In the genomic region with DNA sequence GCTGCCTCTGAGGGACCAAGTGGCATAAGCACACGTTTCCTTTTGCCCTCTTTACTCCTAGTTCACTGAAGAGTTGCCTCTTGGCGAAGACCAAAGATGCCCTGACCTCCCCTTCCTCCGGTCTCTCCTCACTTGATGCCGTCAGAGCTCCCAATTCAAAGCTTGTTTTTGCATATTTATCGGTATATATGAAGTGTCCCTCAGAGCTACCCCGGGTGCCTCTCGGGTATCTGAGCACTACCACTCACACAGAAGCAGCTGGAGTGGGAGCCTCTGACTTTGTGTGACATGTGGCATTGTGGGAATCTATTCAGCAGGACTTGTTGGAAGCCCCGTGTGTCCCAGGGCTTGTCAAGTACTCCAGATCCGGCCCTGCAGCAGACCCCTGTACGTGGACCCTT, we compare ENCODE assay signal across 8 mouse cellular contexts. TPM values are rescaled to one million over a fixed set of nuclear protein-coding genes. Genes with fewer than 3 reads are reported as not detected.
DNase-seq lines count a peak whose midpoint lies in the region; ATAC-seq and TF ChIP-seq lines count a peak whose summit lies in the region.

No protein-coding gene starts in this region.

- ATAC-seq in lung, embryonic 14.5 days (ENCODE audit: insufficient read depth): no peak
- no peak for ATAC-seq in heart, embryonic 16.5 days (replicated peaks; ENCODE audit: extremely low read depth, insufficient read depth, low FRiP score)
- no peak for ATAC-seq in liver, embryonic 13.5 days (ENCODE audit: low read depth)

- H3K9me3 ChIP-seq in lung, embryonic 14.5 days (ENCODE audit: low read depth, low read length): no peaks in the 10 kb centered on the region
- H3K9me3 ChIP-seq in heart, embryonic 16.5 days (replicated peaks; ENCODE audit: control insufficient read depth, low read length): no peaks in the 10 kb centered on the region
- H3K9me3 ChIP-seq in liver, embryonic 13.5 days (replicated peaks): no peaks in the 10 kb centered on the region

- peak; percentile 39 for DNase-seq in lung, embryonic 14.5 days
- no peak for DNase-seq in lung, postnatal 4 days
- DNase-seq in liver, embryonic 13.5 days: peak; percentile 11
- no peak for DNase-seq in adrenal gland, adult 8-10 months
- DNase-seq in frontal cortex, postnatal 36 days (ENCODE audit: low spot score in 2 of 2): no peak
- DNase-seq in thymus, adult 18-20 months: no peak

- H3K27me3 ChIP-seq in lung, embryonic 14.5 days (ENCODE audit: insufficient read depth, low read length): no peaks in the 10 kb centered on the region
- H3K27me3 ChIP-seq in heart, embryonic 16.5 days (ENCODE audit: control insufficient read depth, insufficient read depth, low read length): no peaks in the 10 kb centered on the region
- no peaks in the 10 kb centered on the region for H3K27me3 ChIP-seq in liver, embryonic 13.5 days

- TF ChIP-seq CTCF in lung, embryonic 14.5 days (IDR thresholded peaks at IDR 0.05; ENCODE audit: low read depth): no peak
- TF ChIP-seq CTCF in bone marrow, adult 2 months (IDR thresholded peaks at IDR 0.05; ENCODE audit: control insufficient read depth, insufficient read depth, low read length): no peak

- TF ChIP-seq POLR2A in bone marrow, adult 2 months (IDR thresholded peaks at IDR 0.05; ENCODE audit: borderline replicate concordance, control insufficient read depth, low read depth, low read length): no peak

- H3K27ac ChIP-seq in lung, embryonic 14.5 days (ENCODE audit: low read depth): peak overlapping the region; percentile 91
- peak overlapping the region; percentile 84 for H3K27ac ChIP-seq in bone marrow, adult 2 months (ENCODE audit: control insufficient read depth, insufficient read depth, low read depth, low read length, poor library complexity)
- peak overlapping the region; percentile 95 for H3K27ac ChIP-seq in heart, embryonic 16.5 days (ENCODE audit: low read length)
- peak overlapping the region; percentile 84 for H3K27ac ChIP-seq in liver, embryonic 13.5 days

- peak overlapping the region; percentile 98 for H3K9ac ChIP-seq in lung, embryonic 14.5 days
- peak overlapping the region; percentile 99 for H3K9ac ChIP-seq in heart, embryonic 16.5 days (ENCODE audit: low read length)
- peak overlapping the region; percentile 96 for H3K9ac ChIP-seq in liver, embryonic 13.5 days

- 8% methylated on average over 10 of the region's 10 CpGs for WGBS in lung, embryonic 14.5 days
- WGBS in bone marrow, adult 2 months: 2% methylated on average over 10 of the region's 10 CpGs
- 11% methylated on average over 10 of the region's 10 CpGs for WGBS in heart, embryonic 16.5 days
- 10% methylated on average over 10 of the region's 10 CpGs for WGBS in liver, embryonic 13.5 days (ENCODE audit: insufficient replicate concordance)

- peak overlapping the region; percentile 90 for H3K4me3 ChIP-seq in lung, embryonic 14.5 days (ENCODE audit: low read depth, low read length)
- peak overlapping the region; percentile 89 for H3K4me3 ChIP-seq in bone marrow, adult 2 months (replicated peaks; ENCODE audit: control insufficient read depth, low read depth, low read length)
- peak overlapping the region; percentile 82 for H3K4me3 ChIP-seq in heart, embryonic 16.5 days (ENCODE audit: low read length)
- H3K4me3 ChIP-seq in liver, embryonic 13.5 days (replicated peaks): peak overlapping the region; percentile 90

- H3K36me3 ChIP-seq in lung, embryonic 14.5 days (ENCODE audit: insufficient read depth): peaks cover 9% of the 10 kb centered on the region
- H3K36me3 ChIP-seq in heart, embryonic 16.5 days (ENCODE audit: control insufficient read depth, insufficient read depth): peaks cover 6% of the 10 kb centered on the region; the same call in 1 of the 2 replicates
- peaks cover 13% of the 10 kb centered on the region for H3K36me3 ChIP-seq in liver, embryonic 13.5 days

- peak overlapping the region; percentile 90 for H3K4me2 ChIP-seq in lung, embryonic 14.5 days
- peak overlapping the region; percentile 91 for H3K4me2 ChIP-seq in heart, embryonic 16.5 days (ENCODE audit: low read depth, low read length)
- peak overlapping the region; percentile 90 for H3K4me2 ChIP-seq in liver, embryonic 13.5 days

- peaks cover 9% of the 10 kb centered on the region for H3K4me1 ChIP-seq in lung, embryonic 14.5 days (ENCODE audit: insufficient read depth)
- peaks cover 4% of the 10 kb centered on the region for H3K4me1 ChIP-seq in bone marrow, adult 2 months (ENCODE audit: control insufficient read depth, insufficient read depth, low read length)
- peaks cover 10% of the 10 kb centered on the region for H3K4me1 ChIP-seq in heart, embryonic 16.5 days (ENCODE audit: control insufficient read depth, insufficient read depth, low read length)
- peaks cover 72% of the 10 kb centered on the region for H3K4me1 ChIP-seq in liver, embryonic 13.5 days (replicated peaks)

RNA-seq across cellular contexts. Expression of a gene that starts 0.6 kb away (rescaled TPM):
- 45.3 and 46.2 TPM in 2 replicates for polyA plus RNA-seq in lung, embryonic 14.5 days (2014; fragmentation: Nextera tagmentation; extraction: Ambion mirVana)
- polyA plus RNA-seq in bone marrow, adult 2 months (2011; ENCODE audit: insufficient read depth, insufficient read length, low replicate concordance, missing spikeins): 10.5 and 31.4 TPM in 2 replicates
- 34.0 and 34.1 TPM in 2 replicates for polyA plus RNA-seq in heart, embryonic 16.5 days (2015; fragmentation: Nextera tagmentation; extraction: Ambion mirVana)
- polyA plus RNA-seq in liver, embryonic 13.5 days (2015; fragmentation: Nextera tagmentation; extraction: Ambion mirVana): 10.9 and 13.7 TPM in 2 replicates
- 100 to 1,000 TPM; 154 to 260 (median 207) TPM for total RNA-seq in adrenal gland, adult 8-10 months (2022)

RNA-seq across cellular contexts. Expression of a gene that starts 42.4 kb away (rescaled TPM):
- 18.4 and 20.3 TPM in 2 replicates for polyA plus RNA-seq in lung, embryonic 14.5 days (2014; fragmentation: Nextera tagmentation; extraction: Ambion mirVana)
- 5.2 and 6.2 TPM in 2 replicates for polyA plus RNA-seq in bone marrow, adult 2 months (2011; ENCODE audit: insufficient read depth, insufficient read length, low replicate concordance, missing spikeins)
- polyA plus RNA-seq in heart, embryonic 16.5 days (2015; fragmentation: Nextera tagmentation; extraction: Ambion mirVana): 9.4 and 9.6 TPM in 2 replicates
- polyA plus RNA-seq in liver, embryonic 13.5 days (2015; fragmentation: Nextera tagmentation; extraction: Ambion mirVana): 8.1 and 8.5 TPM in 2 replicates
- 10 to 100 TPM in 3 of 4 experiments, 1 to 10 TPM in 1; 9.1 to 17.0 (median 14.6) TPM for total RNA-seq in adrenal gland, adult 8-10 months (2022)

Comparison
In these comparisons a context has a peak if more than half of its experiments do, and no peak if none do; other contexts are left out.
1. DNase-seq: peak in lung, embryonic 14.5 days (single experiment) and liver, embryonic 13.5 days (single experiment); none in lung, postnatal 4 days (0 of 2), adrenal gland, adult 8-10 months (single experiment), frontal cortex, postnatal 36 days (0 of 2) and thymus, adult 18-20 months (0 of 2).
2. Peak in every context shown above with its lines, with median percentiles within 50 percentile points of each other: H3K27ac ChIP-seq, H3K4me2 ChIP-seq, H3K4me3 ChIP-seq and H3K9ac ChIP-seq.